Mouse (Mus musculus): Measurements from ENCODE around the gene Hoxb7. TPM values are rescaled to one million over a fixed set of nuclear protein-coding genes. Genes with fewer than 3 reads are reported as not detected.
A peak's percentile ranks its signal among the peaks of the same experiment; 100 is the strongest.

Hoxb7 gene
- polyA plus RNA-seq, 1 experiment from 2014 or later, result not detected

DNA sequence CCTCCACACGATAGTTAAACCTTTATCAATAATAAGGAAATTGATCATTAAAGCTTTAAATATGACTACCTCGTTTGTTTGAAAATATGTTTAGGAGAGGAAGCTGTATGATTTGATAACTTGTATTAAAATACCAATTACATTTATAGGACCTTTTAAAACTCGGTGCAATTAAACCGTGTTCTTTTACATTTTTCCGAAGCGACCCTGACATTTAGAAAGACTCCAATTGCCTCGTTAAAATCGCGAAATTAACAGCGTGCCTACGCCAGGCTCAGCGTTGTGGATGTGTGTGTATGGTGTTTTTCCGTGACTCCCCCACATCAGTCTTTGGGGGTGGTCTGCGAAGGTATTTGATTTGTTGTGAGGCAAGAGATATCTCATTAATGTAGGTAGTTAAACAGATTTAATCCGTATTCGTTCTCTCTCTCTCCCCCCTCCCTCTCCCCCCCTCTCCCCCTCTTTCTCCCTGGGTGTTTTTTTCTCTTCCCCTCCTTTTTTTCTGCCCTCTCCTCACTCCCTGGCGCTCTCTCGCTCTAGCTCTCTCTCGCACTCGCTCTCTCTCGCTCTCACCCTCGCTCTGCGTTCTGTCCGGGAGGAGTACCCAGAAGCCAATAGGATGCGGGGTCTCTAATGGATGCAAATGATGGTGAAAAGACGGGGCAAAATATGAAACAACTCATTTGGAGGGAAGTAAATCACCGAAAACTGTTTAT is 4.4 kb upstream of the Hoxb7 start, which contains the start of gene Hoxb8:
TSS of gene Hoxb8 (plus strand) at position 51 of the 716 bp plus-strand sequence.
- Histone ChIP-seq H3K27me3 (peaks cover 99% of the 10 kb centered on the region), H3K9me3 (no peaks in the 10 kb centered on the region), H3K36me3 (replicated peaks) (no peaks in the 10 kb centered on the region), H3K4me3 (replicated peaks) (no peak within 1 kb of the TSS), H3K27ac (no peak within 1 kb of the TSS), H3K4me2 (no peak within 1 kb of the TSS), H3K9ac (no peak within 1 kb of the TSS), H3K4me1 (peaks cover 14% of the 10 kb centered on the region; the same call in 1 of the 2 replicates)
- under 1% methylated on average over 27 of the region's 27 CpGs for WGBS
- no peak for ATAC-seq (ENCODE audit: low FRiP score)

DNA sequence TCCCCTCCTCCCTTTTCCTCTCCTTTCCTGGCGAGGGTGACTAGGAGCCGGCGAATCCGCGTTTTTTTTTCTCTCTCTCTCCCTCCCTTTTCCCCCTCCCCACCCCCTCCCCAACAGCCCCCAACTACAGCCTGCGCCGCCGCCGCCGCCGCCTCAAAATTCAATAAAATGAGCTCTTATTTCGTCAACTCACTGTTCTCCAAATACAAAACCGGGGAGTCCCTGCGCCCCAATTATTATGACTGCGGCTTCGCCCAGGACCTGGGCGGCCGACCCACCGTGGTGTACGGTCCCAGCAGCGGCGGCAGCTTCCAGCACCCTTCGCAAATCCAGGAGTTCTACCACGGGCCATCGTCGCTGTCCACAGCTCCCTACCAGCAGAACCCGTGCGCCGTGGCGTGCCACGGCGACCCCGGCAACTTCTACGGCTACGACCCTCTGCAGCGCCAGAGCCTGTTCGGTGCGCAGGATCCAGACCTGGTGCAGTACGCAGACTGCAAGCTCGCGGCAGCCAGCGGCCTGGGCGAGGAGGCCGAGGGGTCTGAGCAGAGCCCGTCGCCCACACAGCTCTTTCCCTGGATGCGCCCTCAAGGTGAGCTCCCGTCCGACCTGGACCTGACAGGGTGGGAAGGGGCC is 3.5 kb upstream of the Hoxb7 start:
- peaks cover 14% of the 10 kb centered on the region; the same call in 1 of the 2 replicates for H3K4me1 ChIP-seq
- H3K27me3 ChIP-seq, result peaks cover 99% of the 10 kb centered on the region
- ATAC-seq (ENCODE audit: low FRiP score), result no peak
- H3K27ac ChIP-seq, result no peak overlapping the region
- no peak overlapping the region for H3K9ac ChIP-seq
- no peaks in the 10 kb centered on the region for H3K36me3 ChIP-seq (replicated peaks)
- H3K4me2 ChIP-seq, result no peak overlapping the region
- H3K9me3 ChIP-seq, result no peaks in the 10 kb centered on the region
- WGBS, result under 1% methylated on average over 48 of the region's 49 CpGs
- no peak overlapping the region for H3K4me3 ChIP-seq (replicated peaks)

DNA sequence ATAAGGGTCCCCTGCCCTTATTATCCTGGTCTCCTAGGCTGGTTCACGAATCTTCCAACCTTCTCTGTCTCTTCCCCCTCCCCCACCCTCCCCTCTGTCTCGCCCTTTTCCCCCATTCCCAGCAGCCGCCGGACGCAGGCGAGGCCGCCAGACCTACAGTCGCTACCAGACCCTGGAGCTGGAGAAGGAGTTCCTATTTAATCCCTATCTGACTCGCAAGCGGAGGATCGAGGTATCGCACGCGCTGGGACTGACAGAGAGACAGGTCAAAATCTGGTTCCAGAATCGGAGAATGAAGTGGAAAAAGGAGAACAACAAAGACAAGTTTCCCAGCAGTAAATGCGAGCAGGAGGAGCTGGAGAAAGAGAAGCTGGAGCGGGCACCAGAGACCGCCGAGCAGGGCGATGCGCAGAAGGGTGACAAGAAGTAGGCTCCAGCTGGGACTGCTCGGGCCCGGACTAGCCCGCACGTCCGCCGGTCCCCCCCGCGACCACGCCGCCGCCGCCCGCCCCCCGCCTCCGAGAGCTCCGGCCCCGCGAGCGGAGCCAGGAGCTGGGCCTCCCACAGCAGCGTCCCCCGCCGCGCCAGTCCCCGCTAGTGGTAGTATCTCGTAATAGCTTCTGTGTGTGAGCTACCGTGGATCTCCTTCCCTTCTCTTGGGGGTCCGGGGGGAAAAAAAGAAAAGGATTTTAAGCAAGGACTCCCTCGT is 2.2 kb upstream of the Hoxb7 start:
- ATAC-seq (ENCODE audit: low FRiP score), result no peak
- WGBS, result under 1% methylated on average over 49 of the region's 49 CpGs

DNA sequence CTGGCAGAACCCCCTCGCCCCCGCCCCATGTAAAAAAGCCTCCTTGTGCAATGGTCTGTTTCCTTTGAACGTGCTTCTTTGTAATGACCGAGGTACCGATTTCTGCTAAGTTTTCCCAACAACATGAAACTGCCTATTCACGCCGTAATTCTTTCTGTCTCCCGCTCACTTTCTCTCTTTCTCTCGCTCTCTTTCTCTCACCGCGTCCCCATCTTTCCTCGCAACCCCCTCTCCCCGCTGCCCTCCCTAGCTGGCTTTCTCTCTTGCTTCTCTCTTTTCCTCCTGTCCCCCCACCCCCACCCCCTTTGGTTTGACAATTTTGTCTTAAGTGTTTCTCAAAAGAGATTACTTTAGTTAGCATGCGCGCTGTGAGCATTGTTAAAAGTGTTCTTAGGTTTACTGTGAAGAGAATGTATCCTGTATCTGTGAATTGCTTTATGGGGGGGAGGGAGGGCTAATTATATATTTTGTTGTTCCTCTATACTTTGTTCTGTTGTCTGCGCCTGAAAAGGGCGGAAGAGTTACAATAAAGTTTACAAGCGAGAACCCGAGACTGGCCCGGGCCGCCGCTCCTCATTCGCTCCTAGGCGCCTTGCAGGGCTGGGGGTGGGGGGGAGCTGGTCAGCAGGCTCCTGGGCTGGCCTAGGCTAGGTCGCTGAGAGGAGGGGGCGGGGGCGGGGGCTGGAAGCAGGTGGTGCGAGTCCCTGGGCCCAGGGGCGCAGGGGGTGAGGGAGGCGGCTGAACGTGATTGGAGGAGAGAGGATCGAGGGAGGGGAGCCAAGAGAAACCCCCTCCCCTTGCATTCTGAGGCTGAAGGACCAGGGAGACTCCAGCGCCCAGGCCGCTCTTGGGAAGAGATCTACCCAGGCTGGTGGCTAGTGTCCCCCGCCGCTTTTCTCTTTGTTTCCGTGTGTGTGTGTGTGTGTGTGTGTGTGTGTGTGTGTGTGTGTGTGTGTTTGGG is 1.4 kb upstream of the Hoxb7 start:
- H3K4me1 ChIP-seq, result peaks cover 14% of the 10 kb centered on the region; the same call in 1 of the 2 replicates
- H3K9ac ChIP-seq, result no peak overlapping the region
- H3K27ac ChIP-seq, result no peak overlapping the region
- no peak for ATAC-seq (ENCODE audit: low FRiP score)
- H3K9me3 ChIP-seq, result no peaks in the 10 kb centered on the region
- no peak overlapping the region; the same call in 1 of the 2 replicates for H3K4me3 ChIP-seq (replicated peaks)
- under 1% methylated on average over 36 of the region's 37 CpGs for WGBS
- H3K4me2 ChIP-seq, result peak overlapping the region; percentile 38; the same call in 1 of the 2 replicates
- peaks cover 99% of the 10 kb centered on the region for H3K27me3 ChIP-seq
- H3K36me3 ChIP-seq (replicated peaks), result no peaks in the 10 kb centered on the region

More for the DNA sequence above, 2.2 kb upstream of the Hoxb7 start:
- Histone ChIP-seq H3K27me3 (peaks cover 99% of the 10 kb centered on the region), H3K4me3 (replicated peaks) (peak overlapping the region; percentile 28), H3K9me3 (no peaks in the 10 kb centered on the region), H3K36me3 (replicated peaks) (no peaks in the 10 kb centered on the region), H3K9ac (no peak overlapping the region), H3K4me2 (peak overlapping the region; percentile 38), H3K4me1 (peaks cover 14% of the 10 kb centered on the region; the same call in 1 of the 2 replicates), H3K27ac (no peak overlapping the region)

DNA sequence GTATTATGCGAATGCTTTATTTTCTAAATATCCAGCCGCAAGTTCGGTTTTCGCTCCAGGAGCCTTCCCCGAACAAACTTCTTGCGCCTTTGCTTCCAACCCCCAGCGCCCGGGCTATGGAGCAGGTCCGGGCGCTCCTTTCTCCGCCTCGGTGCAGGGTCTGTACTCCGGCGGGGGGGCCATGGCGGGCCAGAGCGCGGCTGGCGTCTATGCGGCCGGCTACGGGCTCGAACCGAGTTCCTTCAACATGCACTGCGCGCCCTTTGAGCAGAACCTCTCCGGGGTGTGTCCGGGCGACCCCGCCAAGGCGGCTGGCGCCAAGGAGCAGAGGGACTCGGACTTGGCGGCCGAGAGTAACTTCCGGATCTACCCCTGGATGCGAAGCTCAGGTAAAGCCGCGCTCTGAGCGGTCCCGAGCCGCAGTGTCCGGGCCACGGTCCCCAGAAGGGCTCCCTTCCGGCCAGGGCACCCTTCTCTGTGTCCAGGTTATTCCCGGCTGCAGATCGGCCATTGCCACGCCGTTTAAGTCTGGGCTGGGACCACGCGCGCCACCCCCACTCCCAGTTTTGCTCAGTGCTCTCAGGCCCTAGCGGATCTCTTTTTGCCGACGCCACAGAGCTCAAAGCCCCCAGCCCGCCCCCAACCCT is 439 bp downstream of the Hoxb7 start:
- Histone ChIP-seq H3K9me3 (no peaks in the 10 kb centered on the region), H3K4me1 (peaks cover 14% of the 10 kb centered on the region; the same call in 1 of the 2 replicates), H3K9ac (no peak overlapping the region), H3K27ac (no peak overlapping the region), H3K36me3 (replicated peaks) (no peaks in the 10 kb centered on the region), H3K27me3 (peaks cover 97% of the 10 kb centered on the region), H3K4me3 (replicated peaks) (peak overlapping the region; percentile 15; the same call in 1 of the 2 replicates), H3K4me2 (peak overlapping the region; percentile 11; the same call in 1 of the 2 replicates)
- no peak for ATAC-seq (ENCODE audit: low FRiP score)
- WGBS, result under 1% methylated on average over 55 of the region's 55 CpGs

DNA sequence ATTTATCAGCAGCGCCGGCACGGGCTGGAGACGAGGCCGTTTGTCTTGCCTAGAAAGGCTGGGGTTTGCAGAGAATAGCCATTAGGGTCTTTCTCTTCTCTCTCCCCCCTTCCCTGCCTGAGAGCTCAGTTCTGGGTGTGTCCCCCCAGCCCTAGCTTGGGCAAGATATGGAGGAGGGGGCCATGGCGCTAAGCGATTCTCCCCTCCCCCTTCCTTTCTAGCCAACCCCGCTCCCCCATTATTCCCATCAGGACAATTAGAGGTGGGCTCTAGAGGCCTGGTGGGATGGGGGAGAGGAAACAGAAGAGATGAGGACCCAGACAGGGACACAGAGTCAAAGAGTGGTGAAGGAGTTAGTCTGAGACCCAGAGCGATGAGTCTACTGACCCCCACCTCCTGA is 988 bp downstream of the Hoxb7 start:
- H3K9ac ChIP-seq, result no peak overlapping the region
- H3K27ac ChIP-seq, result no peak overlapping the region
- no peak for ATAC-seq (ENCODE audit: low FRiP score)
- H3K9me3 ChIP-seq, result no peaks in the 10 kb centered on the region
- H3K4me2 ChIP-seq, result no peak overlapping the region
- no peaks in the 10 kb centered on the region for H3K36me3 ChIP-seq (replicated peaks)
- no peak overlapping the region for H3K4me3 ChIP-seq (replicated peaks)
- peaks cover 14% of the 10 kb centered on the region; the same call in 1 of the 2 replicates for H3K4me1 ChIP-seq
- WGBS, result under 1% methylated on average over 9 of the region's 9 CpGs
- peaks cover 97% of the 10 kb centered on the region for H3K27me3 ChIP-seq

DNA sequence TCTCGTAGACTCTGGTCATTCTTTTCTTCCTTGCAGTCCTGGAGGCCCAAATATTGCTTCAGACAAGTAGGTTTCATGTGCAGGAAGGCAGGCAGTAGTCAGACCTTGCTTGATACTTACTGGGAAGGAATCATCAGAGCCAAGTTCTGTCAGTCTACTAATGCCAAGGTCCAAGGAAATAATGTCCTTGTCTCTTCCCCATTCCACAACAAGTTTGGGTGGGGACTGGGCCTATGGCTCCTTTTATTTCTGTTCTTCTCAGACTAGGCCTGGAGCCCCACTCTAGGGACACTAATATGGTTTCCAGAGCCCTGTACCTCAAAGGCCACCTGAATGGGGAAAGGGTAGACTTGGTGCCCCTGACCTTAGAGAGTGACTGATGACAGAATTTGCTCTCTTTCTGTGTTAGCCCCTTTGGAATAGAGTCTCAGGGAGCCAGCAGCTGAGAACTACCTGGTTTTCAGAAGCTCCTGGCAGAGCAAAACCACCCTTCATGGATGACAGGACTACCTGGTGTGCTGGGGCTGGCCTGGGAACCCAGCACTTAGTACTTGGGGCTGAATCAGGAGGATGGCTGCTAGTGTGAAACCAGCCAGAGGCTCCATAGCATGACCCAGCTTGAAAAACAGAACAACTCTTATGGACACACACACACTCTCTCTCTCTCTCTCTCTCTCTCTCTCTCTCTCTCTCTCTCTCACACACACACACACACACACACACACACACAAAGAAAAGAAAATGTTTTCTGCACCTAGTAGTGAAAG is 2.2 kb downstream of the Hoxb7 start:
- Histone ChIP-seq H3K27ac (no peak overlapping the region), H3K36me3 (replicated peaks) (no peaks in the 10 kb centered on the region), H3K9me3 (no peaks in the 10 kb centered on the region), H3K4me2 (no peak overlapping the region), H3K4me1 (peaks cover 14% of the 10 kb centered on the region; the same call in 1 of the 2 replicates), H3K9ac (no peak overlapping the region), H3K27me3 (peaks cover 97% of the 10 kb centered on the region), H3K4me3 (replicated peaks) (no peak overlapping the region)
- ATAC-seq (ENCODE audit: low FRiP score), result no peak
- 11% methylated on average over 1 of the region's 1 CpGs for WGBS

DNA sequence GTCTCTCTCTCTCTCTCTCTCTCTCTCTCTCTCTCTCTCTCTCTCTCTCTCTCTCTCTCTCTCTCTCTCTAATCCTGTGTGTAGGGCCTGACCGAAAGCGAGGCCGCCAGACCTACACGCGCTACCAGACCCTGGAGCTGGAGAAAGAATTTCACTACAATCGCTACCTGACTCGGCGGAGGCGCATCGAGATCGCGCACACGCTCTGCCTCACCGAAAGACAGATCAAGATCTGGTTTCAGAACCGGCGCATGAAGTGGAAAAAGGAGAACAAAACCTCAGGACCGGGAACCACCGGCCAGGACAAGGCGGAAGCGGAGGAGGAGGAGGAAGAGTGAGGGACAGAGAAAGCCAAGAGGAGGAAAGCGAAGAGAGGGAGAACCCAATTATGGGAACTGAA is 2.9 kb downstream of the Hoxb7 start:
- no peak overlapping the region for H3K4me3 ChIP-seq (replicated peaks)
- H3K4me2 ChIP-seq, result no peak overlapping the region
- H3K9ac ChIP-seq, result no peak overlapping the region
- H3K9me3 ChIP-seq, result no peaks in the 10 kb centered on the region
- no peak for ATAC-seq (ENCODE audit: low FRiP score)
- under 1% methylated on average over 21 of the region's 21 CpGs for WGBS
- H3K4me1 ChIP-seq, result peaks cover 9% of the 10 kb centered on the region; the same call in 1 of the 2 replicates
- H3K27me3 ChIP-seq, result peaks cover 97% of the 10 kb centered on the region
- no peak overlapping the region for H3K27ac ChIP-seq
- no peaks in the 10 kb centered on the region for H3K36me3 ChIP-seq (replicated peaks)

DNA sequence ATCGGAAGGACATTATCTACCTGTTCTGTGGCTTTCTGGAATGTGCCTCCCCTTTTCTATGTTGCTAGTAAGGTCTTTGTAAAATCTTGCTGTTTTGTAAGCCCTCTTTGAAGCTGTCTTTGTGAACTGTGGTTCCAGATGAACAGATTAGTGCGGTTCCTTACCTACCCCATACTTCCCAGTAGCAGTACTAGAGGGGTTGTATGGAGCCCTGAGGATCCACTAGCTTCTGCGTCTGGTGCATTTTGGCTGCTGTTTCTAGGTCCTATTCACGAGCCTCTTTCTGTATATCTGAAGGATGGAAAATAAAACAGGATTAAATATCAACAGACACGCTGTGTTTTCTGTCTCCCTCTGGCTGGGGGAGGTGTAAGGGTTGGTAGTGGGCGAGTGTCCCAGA is 3.4 kb downstream of the Hoxb7 start:
- Histone ChIP-seq H3K27ac (no peak overlapping the region), H3K4me3 (replicated peaks) (no peak overlapping the region), H3K9ac (no peak overlapping the region), H3K27me3 (peaks cover 97% of the 10 kb centered on the region), H3K4me2 (no peak overlapping the region), H3K36me3 (replicated peaks) (no peaks in the 10 kb centered on the region), H3K9me3 (no peaks in the 10 kb centered on the region), H3K4me1 (peaks cover 4% of the 10 kb centered on the region; the same call in 1 of the 2 replicates)
- no peak for ATAC-seq (ENCODE audit: low FRiP score)
- WGBS, result 4% methylated on average over 6 of the region's 6 CpGs

DNA sequence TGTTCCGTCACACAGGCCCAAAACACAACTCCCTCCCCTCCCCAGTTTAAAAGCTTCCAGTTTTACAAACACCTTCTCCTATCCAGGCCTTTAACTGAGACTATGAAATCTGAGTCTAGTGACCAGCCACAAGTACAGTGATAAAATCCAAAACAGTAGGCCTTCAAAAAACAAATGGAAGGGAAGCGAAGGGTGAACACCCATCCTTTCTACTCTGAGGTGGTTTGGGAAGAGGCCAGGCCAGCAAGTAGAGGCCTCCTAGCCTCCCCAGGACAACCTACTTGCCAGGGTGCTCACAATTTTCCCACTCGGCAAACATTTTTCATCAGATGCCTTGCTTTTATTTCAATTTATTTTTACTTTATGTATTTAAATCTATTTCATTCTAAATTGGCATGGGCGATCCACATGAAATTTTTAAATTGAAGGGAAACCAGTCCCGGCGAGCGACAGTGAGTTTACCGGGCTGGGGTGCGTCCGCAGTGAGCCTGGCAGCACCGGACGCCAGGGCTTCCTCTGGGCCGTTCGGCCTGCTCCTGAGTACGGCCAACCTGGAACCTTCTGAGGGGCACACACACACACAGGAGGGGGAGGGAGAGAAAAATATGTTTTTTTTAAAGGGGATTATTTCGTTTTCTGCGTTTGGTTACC is 4.4 kb downstream of the Hoxb7 start:
- H3K4me3 ChIP-seq (replicated peaks), result no peak overlapping the region
- ATAC-seq (ENCODE audit: low FRiP score), result no peak
- H3K36me3 ChIP-seq (replicated peaks), result no peaks in the 10 kb centered on the region
- H3K4me2 ChIP-seq, result no peak overlapping the region
- WGBS, result 2% methylated on average over 17 of the region's 17 CpGs
- H3K27ac ChIP-seq, result no peak overlapping the region
- no peaks in the 10 kb centered on the region for H3K9me3 ChIP-seq
- H3K4me1 ChIP-seq, result peaks cover 3% of the 10 kb centered on the region; the same call in 1 of the 2 replicates
- H3K9ac ChIP-seq, result no peak overlapping the region
- H3K27me3 ChIP-seq, result peaks cover 97% of the 10 kb centered on the region
